Mouse (Mus musculus): ENCODE measurements at regions not wholly inside any gene's neighbourhood (a gene's known extent, or its start where the extent isn't known, plus 50 kb on each side); places are given as distances from the start of the nearest gene placed in this dataset.

DNA sequence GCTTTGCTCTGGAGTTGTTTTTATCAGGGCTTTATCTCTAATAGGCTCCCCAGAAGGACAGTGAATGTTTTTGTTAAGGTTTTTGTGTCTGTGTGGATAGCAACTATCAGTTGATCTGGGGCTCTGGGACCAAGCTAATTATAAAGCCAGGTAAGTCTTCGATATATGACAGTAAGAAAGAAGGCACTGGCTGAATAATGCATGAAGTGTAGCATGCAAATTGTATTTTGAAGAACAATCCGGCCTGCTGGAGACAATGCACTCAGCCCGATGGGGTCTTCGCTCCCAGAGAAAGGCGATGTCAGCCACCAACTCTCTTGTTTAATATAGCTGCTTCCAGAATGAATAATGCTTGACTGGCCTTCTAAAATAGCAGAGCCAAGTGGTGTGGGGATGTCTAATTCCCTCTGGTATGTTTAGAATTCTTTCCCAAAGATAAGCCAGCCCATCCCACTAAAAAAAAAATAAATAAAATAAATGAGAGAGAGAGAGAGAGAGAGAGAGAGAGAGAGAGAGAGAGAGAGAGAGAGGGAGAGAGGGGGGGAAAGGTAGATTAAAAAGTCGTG is 68.6 kb downstream of the Dad1 start:
- 16% methylated on average over 6 of the region's 6 CpGs for WGBS
- Histone ChIP-seq H3K36me3 (ENCODE audit: insufficient read depth, low read length) (no peaks in the 10 kb centered on the region), H3K27ac (ENCODE audit: low read depth, low read length) (0 out of 2 replicates have a peak overlapping the region, but pooled peaks have one; percentile 32), H3K27me3 (ENCODE audit: insufficient read depth, low read length) (no peaks in the 10 kb centered on the region; the same call in 1 of the 2 replicates), H3K4me2 (ENCODE audit: low read depth, low read length, poor library complexity, severe bottlenecking) (no peak overlapping the region), H3K4me3 (ENCODE audit: low read depth, low read length) (no peak overlapping the region), H3K9ac (replicated peaks; ENCODE audit: low read length, poor library complexity, severe bottlenecking) (no peak overlapping the region), H3K4me1 (ENCODE audit: insufficient read depth, low read length) (peaks cover 14% of the 10 kb centered on the region), H3K9me3 (ENCODE audit: low read length) (no peaks in the 10 kb centered on the region)
- ATAC-seq (ENCODE audit: low FRiP score) (no peak), DNase-seq (ENCODE audit: low spot score) (no peak)
- no peak for TF ChIP-seq CTCF (IDR thresholded peaks at IDR 0.05)

DNA sequence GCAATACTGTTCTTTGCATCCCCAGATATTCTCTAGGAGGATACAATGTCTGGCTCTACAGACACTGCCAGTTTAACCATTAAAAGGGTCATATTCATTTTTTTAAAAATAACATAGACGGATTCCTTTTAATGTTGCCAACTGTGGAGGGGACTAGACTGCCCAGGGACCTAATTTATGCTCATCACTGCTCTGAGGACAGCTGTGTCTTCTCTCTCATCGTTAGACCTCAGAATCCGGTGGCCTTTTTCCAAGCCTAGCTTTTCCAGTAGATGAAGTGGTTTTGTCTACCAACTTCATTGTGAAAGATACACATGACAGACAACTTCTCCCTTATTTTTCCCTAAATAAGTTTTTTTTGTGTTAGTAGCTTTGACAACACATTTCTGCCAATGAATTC is 70.0 kb downstream of the Dad1 start:
- H3K27ac ChIP-seq (ENCODE audit: low read depth, low read length): 0 out of 2 replicates have a peak overlapping the region, but pooled peaks have one; percentile 12
- ATAC-seq (ENCODE audit: low FRiP score) (no peak), DNase-seq (ENCODE audit: low spot score) (no peak)
- no peak overlapping the region for H3K4me3 ChIP-seq (ENCODE audit: low read depth, low read length)
- no peak overlapping the region for H3K4me2 ChIP-seq (ENCODE audit: low read depth, low read length, poor library complexity, severe bottlenecking)
- no peak overlapping the region for H3K9ac ChIP-seq (replicated peaks; ENCODE audit: low read length, poor library complexity, severe bottlenecking)
- no peaks in the 10 kb centered on the region for H3K36me3 ChIP-seq (ENCODE audit: insufficient read depth, low read length)
- H3K27me3 ChIP-seq (ENCODE audit: insufficient read depth, low read length): no peaks in the 10 kb centered on the region; the same call in 1 of the 2 replicates
- H3K9me3 ChIP-seq (ENCODE audit: low read length): no peaks in the 10 kb centered on the region
- WGBS: 55% methylated on average over 3 of the region's 3 CpGs
- TF ChIP-seq CTCF (IDR thresholded peaks at IDR 0.05): no peak
- peaks cover 12% of the 10 kb centered on the region for H3K4me1 ChIP-seq (ENCODE audit: insufficient read depth, low read length)

DNA sequence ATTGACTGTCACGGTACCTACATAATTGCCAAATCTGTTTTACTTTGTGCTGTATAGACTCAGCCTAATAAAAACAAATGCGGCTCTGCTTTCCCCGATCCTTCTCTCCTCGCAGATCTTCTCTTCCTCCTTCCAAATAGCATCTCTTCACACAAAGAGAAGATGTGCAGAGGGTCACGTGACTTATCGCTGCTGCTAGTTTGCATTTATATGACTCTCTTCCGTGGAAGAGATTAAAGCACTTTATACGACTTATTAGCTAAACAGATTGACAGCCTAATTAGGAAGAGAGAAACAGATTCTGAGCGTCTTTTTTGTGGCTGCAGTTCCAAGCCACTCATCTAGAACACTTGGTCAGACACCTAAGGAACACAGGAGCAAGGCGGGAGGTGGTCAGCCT is 71.1 kb downstream of the Dad1 start:
- no peak for DNase-seq (ENCODE audit: low spot score)
- WGBS: 43% methylated on average over 10 of the region's 10 CpGs
- H3K27me3 ChIP-seq (ENCODE audit: insufficient read depth, low read length): no peaks in the 10 kb centered on the region; the same call in 1 of the 2 replicates
- peaks cover 12% of the 10 kb centered on the region for H3K4me1 ChIP-seq (ENCODE audit: insufficient read depth, low read length)
- H3K27ac ChIP-seq (ENCODE audit: low read depth, low read length): no peak overlapping the region
- no peaks in the 10 kb centered on the region for H3K9me3 ChIP-seq (ENCODE audit: low read length)
- ATAC-seq (ENCODE audit: low FRiP score): no peak
- no peak overlapping the region for H3K4me3 ChIP-seq (ENCODE audit: low read depth, low read length)
- TF ChIP-seq CTCF (IDR thresholded peaks at IDR 0.05): no peak
- no peak overlapping the region for H3K9ac ChIP-seq (replicated peaks; ENCODE audit: low read length, poor library complexity, severe bottlenecking)
- no peak overlapping the region for H3K4me2 ChIP-seq (ENCODE audit: low read depth, low read length, poor library complexity, severe bottlenecking)
- no peaks in the 10 kb centered on the region for H3K36me3 ChIP-seq (ENCODE audit: insufficient read depth, low read length)

DNA sequence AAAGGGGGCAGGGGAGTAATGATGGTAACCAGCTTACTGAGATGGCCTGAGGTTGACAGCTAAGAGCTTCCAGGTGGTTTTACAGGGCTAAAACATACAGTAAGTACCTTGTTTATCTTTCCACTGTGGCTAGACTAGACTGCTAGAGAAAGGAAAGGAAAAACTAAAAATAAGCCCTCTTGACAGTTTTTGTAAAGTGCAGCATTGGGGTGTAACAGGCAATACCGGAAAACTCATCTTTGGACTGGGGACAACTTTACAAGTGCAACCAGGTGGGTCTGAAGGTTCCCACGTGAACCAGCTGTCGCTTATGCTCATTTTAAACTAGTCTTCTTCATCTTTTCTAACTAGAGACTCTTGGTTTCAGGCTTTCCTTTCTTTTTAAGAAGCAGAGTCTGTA is 72.6 kb downstream of the Dad1 start:
- H3K27me3 ChIP-seq (ENCODE audit: insufficient read depth, low read length): no peaks in the 10 kb centered on the region; the same call in 1 of the 2 replicates
- no peaks in the 10 kb centered on the region for H3K9me3 ChIP-seq (ENCODE audit: low read length)
- no peak for DNase-seq (ENCODE audit: low spot score)
- no peak overlapping the region for H3K4me2 ChIP-seq (ENCODE audit: low read depth, low read length, poor library complexity, severe bottlenecking)
- H3K4me3 ChIP-seq (ENCODE audit: low read depth, low read length): no peak overlapping the region
- no peak for TF ChIP-seq CTCF (IDR thresholded peaks at IDR 0.05)
- H3K4me1 ChIP-seq (ENCODE audit: insufficient read depth, low read length): peaks cover 10% of the 10 kb centered on the region
- no peak overlapping the region for H3K9ac ChIP-seq (replicated peaks; ENCODE audit: low read length, poor library complexity, severe bottlenecking)
- ATAC-seq (ENCODE audit: low FRiP score): no peak
- no peak overlapping the region for H3K27ac ChIP-seq (ENCODE audit: low read depth, low read length)
- no peaks in the 10 kb centered on the region for H3K36me3 ChIP-seq (ENCODE audit: insufficient read depth, low read length)
- 90% methylated on average over 3 of the region's 3 CpGs for WGBS

DNA sequence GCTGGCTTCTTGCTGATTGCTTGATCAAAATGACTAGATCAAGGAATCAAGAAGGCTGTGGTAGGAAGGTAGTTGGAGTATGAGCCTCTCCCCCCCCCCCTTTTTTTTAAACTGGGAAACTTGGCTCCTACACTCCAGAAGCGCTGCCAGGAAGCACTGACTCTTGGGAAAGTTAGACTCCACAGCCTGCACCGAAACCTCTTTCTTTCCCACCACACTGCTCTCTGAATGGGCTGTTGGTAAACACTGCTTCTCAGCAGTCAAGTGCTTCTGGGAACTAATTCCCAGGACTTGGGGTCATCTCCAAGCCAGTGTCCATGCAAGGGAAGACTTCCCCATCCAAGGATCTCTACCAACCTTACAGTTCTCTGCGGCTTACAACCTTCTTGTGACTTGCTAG is 73.2 kb downstream of the Dad1 start:
- no peak overlapping the region for H3K27ac ChIP-seq (ENCODE audit: low read depth, low read length)
- no peak overlapping the region for H3K4me2 ChIP-seq (ENCODE audit: low read depth, low read length, poor library complexity, severe bottlenecking)
- no peaks in the 10 kb centered on the region for H3K36me3 ChIP-seq (ENCODE audit: insufficient read depth, low read length)
- no peak overlapping the region for H3K9ac ChIP-seq (replicated peaks; ENCODE audit: low read length, poor library complexity, severe bottlenecking)
- H3K4me3 ChIP-seq (ENCODE audit: low read depth, low read length): no peak overlapping the region
- peak; percentile 55 for DNase-seq (ENCODE audit: low spot score)
- 74% methylated on average over 3 of the region's 3 CpGs for WGBS
- H3K4me1 ChIP-seq (ENCODE audit: insufficient read depth, low read length): peaks cover 6% of the 10 kb centered on the region
- no peaks in the 10 kb centered on the region for H3K9me3 ChIP-seq (ENCODE audit: low read length)
- no peak for TF ChIP-seq CTCF (IDR thresholded peaks at IDR 0.05)
- no peak for ATAC-seq (ENCODE audit: low FRiP score)
- no peaks in the 10 kb centered on the region; the same call in 1 of the 2 replicates for H3K27me3 ChIP-seq (ENCODE audit: insufficient read depth, low read length)

DNA sequence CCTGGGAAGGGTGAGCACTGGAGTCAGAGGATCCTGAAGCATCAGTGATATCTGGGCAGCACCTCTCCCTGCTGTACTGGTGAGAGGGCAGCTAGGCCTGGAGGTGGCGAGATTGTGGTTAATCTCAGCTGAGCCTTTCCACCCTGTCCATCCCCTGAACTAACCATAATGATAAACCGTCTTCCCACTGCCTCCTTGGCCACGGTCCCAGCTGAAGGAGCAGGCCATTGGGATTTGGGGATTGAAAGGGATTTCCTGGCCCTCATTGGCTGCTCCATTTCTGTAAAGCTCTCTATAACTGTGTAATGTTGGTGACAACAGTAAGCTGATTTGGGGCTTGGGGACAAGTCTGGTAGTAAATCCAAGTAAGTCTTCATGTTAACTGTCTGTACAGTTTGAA is 73.6 kb downstream of the Dad1 start:
- Histone ChIP-seq H3K4me1 (ENCODE audit: insufficient read depth, low read length) (peaks cover 4% of the 10 kb centered on the region), H3K4me3 (ENCODE audit: low read depth, low read length) (no peak overlapping the region), H3K36me3 (ENCODE audit: insufficient read depth, low read length) (no peaks in the 10 kb centered on the region), H3K9ac (replicated peaks; ENCODE audit: low read length, poor library complexity, severe bottlenecking) (no peak overlapping the region), H3K27ac (ENCODE audit: low read depth, low read length) (no peak overlapping the region), H3K27me3 (ENCODE audit: insufficient read depth, low read length) (no peaks in the 10 kb centered on the region; the same call in 1 of the 2 replicates), H3K4me2 (ENCODE audit: low read depth, low read length, poor library complexity, severe bottlenecking) (no peak overlapping the region), H3K9me3 (ENCODE audit: low read length) (no peaks in the 10 kb centered on the region)
- no peak for TF ChIP-seq CTCF (IDR thresholded peaks at IDR 0.05)
- no peak for DNase-seq (ENCODE audit: low spot score)
- WGBS: 38% methylated on average over 3 of the region's 3 CpGs
- no peak for ATAC-seq (ENCODE audit: low FRiP score)

Measured in midbrain, postnatal 0 days (tissue).